Mouse (Mus musculus) forebrain, embryonic 10.5 days (tissue): ENCODE measurements around the gene Hoxd10. TPM values are rescaled to one million over a fixed set of nuclear protein-coding genes. Genes with fewer than 3 reads are reported as not detected.

Experiments
- DNase-seq: peaks from one replicate; pipeline ENCODE4 v3.0.0-alpha.2; 2017; ENCODE audit warnings: low spot score; ENCODE audit errors: extremely low spot score
- H3K27ac ChIP-seq: fragments of 300-500 bp; sonication (generic); 2 replicates; pipeline ENCODE4 v1.5.1; 2016; ENCODE audit warnings: mild to moderate bottlenecking
- H3K27me3 ChIP-seq: fragments of 300-500 bp; sonication (generic); 2 replicates; pipeline ENCODE4 v1.6.1; 2016; ENCODE audit warnings: mild to moderate bottlenecking; ENCODE audit not compliant: poor library complexity, severe bottlenecking
- H3K36me3 ChIP-seq: fragments of 300-500 bp; sonication (generic); replicated peaks from 2 replicates; pipeline ENCODE4 v1.6.1; 2016; ENCODE audit warnings: mild to moderate bottlenecking, moderate library complexity
- H3K4me1 ChIP-seq: fragments of 300-500 bp; sonication (generic); 2 replicates; pipeline ENCODE4 v1.6.1; 2016
- H3K4me3 ChIP-seq: fragments of 300-500 bp; sonication (generic); 2 replicates; pipeline ENCODE4 v1.5.1; 2016; ENCODE audit warnings: mild to moderate bottlenecking, moderate library complexity
- H3K9me3 ChIP-seq: fragments of 300-500 bp; sonication (generic); 2 replicates; pipeline ENCODE4 v1.6.1; 2016; ENCODE audit warnings: mild to moderate bottlenecking, moderate library complexity
- WGBS: fragments of 180-500 bp; shearing (Covaris S2); methylation state at CpG from one replicate; pipeline ENCODE4 v1.1.7; 2016; 5-methylcytosine and 5-hydroxymethylcytosine counted together
- polyA plus RNA-seq: library from polyadenylated mRNA; unstranded; fragments of >200 nt; fragmentation: Nextera tagmentation; extraction: Ambion mirVana; gene quantifications from 2 replicates; pipeline ENCODE4 v1.2.1, GENCODE M21; 2016

Hoxd10 gene
- not detected in 2 replicates for polyA plus RNA-seq

GRCm38 (mm10) chr2:74691022-74691951 is at the start of gene Hoxd10:
Hoxd10 (plus strand) TSS chr2:74691924.
- H3K4me1 ChIP-seq: peaks cover 8% of the 10 kb centered on the region
- H3K27ac ChIP-seq: no peak within 1 kb of the TSS
- DNase-seq: peak; percentile 83
- H3K27me3 ChIP-seq: peaks cover 100% of the 10 kb centered on the region
- H3K36me3 ChIP-seq: no peaks in the 10 kb centered on the region
- H3K9me3 ChIP-seq: no peaks in the 10 kb centered on the region
- H3K4me3 ChIP-seq: peak within 1 kb of the TSS; percentile 11; the same call in 1 of the 2 replicates
- WGBS: under 1% methylated on average over 56 of the region's 56 CpGs

- H3K9me3 ChIP-seq: no peaks in the 10 kb centered on the region
- H3K4me1 ChIP-seq: no peaks in the 10 kb centered on the region
- H3K27ac ChIP-seq: no peak overlapping the region
- H3K4me3 ChIP-seq: no peak overlapping the region
- no peaks in the 10 kb centered on the region for H3K36me3 ChIP-seq
- 83% methylated on average over 5 of the region's 5 CpGs for WGBS
- DNase-seq: no peak
- peaks cover 48% of the 10 kb centered on the region for H3K27me3 ChIP-seq
Measured at GRCm38 (mm10) chr2:74642431-74642830, 49.3 kb upstream of the Hoxd10 start.

- Histone ChIP-seq H3K9me3 (no peaks in the 10 kb centered on the region), H3K4me1 (no peaks in the 10 kb centered on the region), H3K4me3 (no peak overlapping the region), H3K27ac (no peak overlapping the region), H3K27me3 (peaks cover 80% of the 10 kb centered on the region), H3K36me3 (no peaks in the 10 kb centered on the region)
- WGBS: 81% methylated on average over 3 of the region's 3 CpGs
- DNase-seq: no peak
Measured at GRCm38 (mm10) chr2:74645631-74646030, 46.1 kb upstream of the Hoxd10 start.

- WGBS: 13% methylated on average over 7 of the region's 7 CpGs
- no peak overlapping the region for H3K27ac ChIP-seq
- no peaks in the 10 kb centered on the region for H3K4me1 ChIP-seq
- no peak overlapping the region for H3K4me3 ChIP-seq
- no peaks in the 10 kb centered on the region for H3K9me3 ChIP-seq
- DNase-seq: no peak
- no peaks in the 10 kb centered on the region for H3K36me3 ChIP-seq
- peaks cover 97% of the 10 kb centered on the region for H3K27me3 ChIP-seq
Measured at GRCm38 (mm10) chr2:74647082-74647864, 44.5 kb upstream of the Hoxd10 start.

DNA sequence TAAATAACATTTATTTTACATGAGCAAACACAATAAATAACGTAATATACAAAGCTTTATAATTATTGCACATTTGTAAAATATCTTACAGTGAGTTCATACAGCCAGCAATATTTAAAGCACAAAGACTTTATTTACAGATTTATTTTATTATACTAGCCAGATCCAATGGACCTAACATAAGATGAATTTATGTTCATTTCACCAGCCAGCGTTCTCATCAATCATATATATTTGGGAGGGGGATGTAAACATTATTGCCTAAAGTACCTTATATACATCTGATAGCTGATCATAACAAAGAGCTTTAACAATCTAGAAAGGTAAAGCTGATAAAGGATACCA is 38.8 kb upstream of the Hoxd10 start:
- 0 out of 2 replicates have a peak, but pooled peaks cover 4% of the 10 kb centered on the region for H3K9me3 ChIP-seq
- peaks cover 100% of the 10 kb centered on the region for H3K27me3 ChIP-seq
- H3K36me3 ChIP-seq: no peaks in the 10 kb centered on the region
- H3K27ac ChIP-seq: no peak overlapping the region
- H3K4me1 ChIP-seq: peaks cover 12% of the 10 kb centered on the region
- 41% methylated on average over 2 of the region's 2 CpGs for WGBS
- no peak overlapping the region for H3K4me3 ChIP-seq
- no peak for DNase-seq

GRCm38 (mm10) chr2:74653781-74654535 is 37.8 kb upstream of the Hoxd10 start:
- 13% methylated on average over 17 of the region's 17 CpGs for WGBS
- 0 out of 2 replicates have a peak, but pooled peaks cover 4% of the 10 kb centered on the region for H3K9me3 ChIP-seq
- H3K27ac ChIP-seq: no peak overlapping the region
- H3K4me3 ChIP-seq: no peak overlapping the region
- peaks cover 100% of the 10 kb centered on the region for H3K27me3 ChIP-seq
- DNase-seq: no peak
- H3K4me1 ChIP-seq: peaks cover 15% of the 10 kb centered on the region
- no peaks in the 10 kb centered on the region for H3K36me3 ChIP-seq

DNA sequence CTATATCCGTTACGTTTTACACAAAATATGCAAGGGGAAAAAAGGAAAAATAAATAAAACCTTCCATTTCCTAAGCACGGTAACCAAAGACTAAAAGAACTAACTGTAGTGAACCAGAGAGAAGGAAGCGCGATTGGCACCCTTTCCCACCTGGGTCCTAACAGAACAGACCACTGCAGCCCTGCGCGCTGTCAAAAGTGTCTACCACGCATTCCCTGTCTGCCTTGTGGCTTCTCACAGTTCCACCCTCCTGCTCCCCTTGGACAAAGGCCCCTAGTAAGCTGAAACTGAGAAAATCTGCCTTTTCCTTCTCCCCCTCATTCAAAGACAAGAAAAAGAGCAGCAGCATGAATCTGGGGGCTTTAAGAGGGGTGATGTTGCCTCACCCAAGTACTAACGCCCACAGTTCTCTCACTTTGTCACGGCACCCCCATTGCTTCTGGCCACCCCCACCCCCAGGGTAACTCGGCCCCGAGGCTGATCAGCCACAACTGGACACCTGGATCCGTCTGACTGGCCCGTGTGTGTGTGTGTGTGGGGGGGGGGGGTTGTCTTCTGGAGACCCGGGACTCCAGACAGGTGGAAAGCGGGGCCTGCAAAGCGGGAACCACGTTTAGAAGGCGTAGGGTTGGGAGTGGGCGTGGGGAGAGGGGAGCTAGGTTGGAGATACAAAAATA is 36.8 kb upstream of the Hoxd10 start:
- peak overlapping the region; percentile 37; the same call in 1 of the 2 replicates for H3K4me3 ChIP-seq
- H3K27ac ChIP-seq: no peak overlapping the region
- DNase-seq: no peak
- peaks cover 100% of the 10 kb centered on the region for H3K27me3 ChIP-seq
- no peaks in the 10 kb centered on the region for H3K36me3 ChIP-seq
- peaks cover 17% of the 10 kb centered on the region for H3K4me1 ChIP-seq
- 0 out of 2 replicates have a peak, but pooled peaks cover 4% of the 10 kb centered on the region for H3K9me3 ChIP-seq
- WGBS: 3% methylated on average over 20 of the region's 20 CpGs

DNA sequence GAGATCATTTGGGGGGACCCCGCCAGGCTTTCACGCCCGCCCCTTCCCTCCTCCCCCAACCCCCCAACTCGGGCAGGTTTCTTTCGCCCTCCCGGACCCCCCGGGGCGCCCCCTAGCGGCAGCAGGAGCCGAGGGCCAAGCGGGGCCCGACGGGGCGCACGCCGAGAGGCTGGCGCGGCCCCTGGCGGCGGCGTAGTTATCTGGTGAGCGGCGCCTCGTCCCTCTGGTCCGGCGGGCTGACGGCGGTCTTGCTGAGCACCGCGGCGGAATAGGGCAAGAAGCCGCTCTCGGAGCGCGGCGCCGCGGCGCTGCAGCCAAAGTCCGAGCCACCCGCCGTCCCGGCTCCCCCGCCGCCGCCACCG is 36.3 kb upstream of the Hoxd10 start:
- no peak for DNase-seq
- H3K27me3 ChIP-seq: peaks cover 100% of the 10 kb centered on the region
- H3K27ac ChIP-seq: no peak overlapping the region
- H3K9me3 ChIP-seq: 0 out of 2 replicates have a peak, but pooled peaks cover 4% of the 10 kb centered on the region
- H3K36me3 ChIP-seq: no peaks in the 10 kb centered on the region
- H3K4me1 ChIP-seq: peaks cover 17% of the 10 kb centered on the region
- 1% methylated on average over 45 of the region's 47 CpGs for WGBS
- H3K4me3 ChIP-seq: peak overlapping the region; percentile 37

GRCm38 (mm10) chr2:74655821-74656631 is 35.7 kb upstream of the Hoxd10 start:
- Histone ChIP-seq H3K4me3 (peak overlapping the region; percentile 37), H3K27me3 (peaks cover 100% of the 10 kb centered on the region), H3K27ac (no peak overlapping the region), H3K4me1 (peaks cover 17% of the 10 kb centered on the region), H3K9me3 (0 out of 2 replicates have a peak, but pooled peaks cover 4% of the 10 kb centered on the region), H3K36me3 (no peaks in the 10 kb centered on the region)
- under 1% methylated on average over 68 of the region's 69 CpGs for WGBS
- peak; percentile 63 for DNase-seq

DNA sequence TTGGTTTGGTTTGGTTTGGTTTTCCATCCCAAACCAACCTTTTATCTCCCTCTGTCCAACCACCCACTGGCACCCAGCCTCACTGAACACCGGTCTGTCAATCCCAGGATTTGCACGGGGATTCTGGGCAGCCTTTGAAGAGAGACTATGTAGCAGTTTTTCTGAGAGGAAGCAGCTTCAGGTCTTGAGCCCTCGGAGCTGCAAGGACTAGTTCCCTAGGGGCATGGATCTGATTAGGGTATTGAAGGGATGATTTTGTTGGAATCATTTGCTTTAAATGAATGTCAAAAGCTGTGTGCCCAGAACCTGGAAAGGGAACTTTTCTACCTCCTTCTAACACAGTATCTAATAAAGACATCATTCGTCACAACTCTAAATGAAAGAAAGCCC is 35.1 kb upstream of the Hoxd10 start:
- peaks cover 100% of the 10 kb centered on the region for H3K27me3 ChIP-seq
- H3K4me3 ChIP-seq: no peak overlapping the region
- no peak for DNase-seq
- H3K27ac ChIP-seq: no peak overlapping the region
- H3K4me1 ChIP-seq: peaks cover 18% of the 10 kb centered on the region
- 0 out of 2 replicates have a peak, but pooled peaks cover 4% of the 10 kb centered on the region for H3K9me3 ChIP-seq
- WGBS: 2% methylated on average over 4 of the region's 4 CpGs
- no peaks in the 10 kb centered on the region for H3K36me3 ChIP-seq

- 3% methylated on average over 62 of the region's 62 CpGs for WGBS
- Histone ChIP-seq H3K4me3 (peak overlapping the region; percentile 15; the same call in 1 of the 2 replicates), H3K27ac (no peak overlapping the region), H3K9me3 (0 out of 2 replicates have a peak, but pooled peaks cover 4% of the 10 kb centered on the region), H3K36me3 (no peaks in the 10 kb centered on the region), H3K27me3 (peaks cover 100% of the 10 kb centered on the region), H3K4me1 (peaks cover 20% of the 10 kb centered on the region)
- DNase-seq: peak; percentile 61
Measured at GRCm38 (mm10) chr2:74657251-74658023, 34.3 kb upstream of the Hoxd10 start.
